Comparison of ENCODE assay signal across 8 mouse cellular contexts in genomic region chr9:120110211-120111018, GRCm38 (mm10). TPM values are rescaled to one million over a fixed set of nuclear protein-coding genes. Genes with fewer than 3 reads are reported as not detected.
A peak's percentile ranks its signal among the peaks of the same experiment; 100 is the strongest.
DNase-seq lines count a peak whose midpoint lies in the region; ATAC-seq and TF ChIP-seq lines count a peak whose summit lies in the region.

Slc25a38 (plus strand) TSS chr9:120110374.

- peak; percentile 89 for ATAC-seq in activated CD4-positive, CD25-positive, alpha-beta regulatory T cell, adult 4 months
- ATAC-seq in megakaryocyte progenitor cell, adult 5-6 weeks (replicated peaks; ENCODE audit: poor library complexity), result peak; percentile 82

- no peaks in the 10 kb centered on the region for H3K4me1 ChIP-seq in cortical plate, adult 2 months (ENCODE audit: control insufficient read depth, insufficient read depth, low read length)

- TF ChIP-seq CTCF in cortical plate, adult 2 months (IDR thresholded peaks at IDR 0.05; ENCODE audit: extremely low read depth, insufficient read depth, low read length), result peak; percentile 75

- peak; percentile 81; the same call in 1 of the 2 replicates for TF ChIP-seq POLR2A in cortical plate, adult 2 months (IDR thresholded peaks at IDR 0.05; ENCODE audit: extremely low read depth, insufficient read depth, low read length)

- peak; percentile 96 for DNase-seq in gastrocnemius, postnatal 10 days
- peak; percentile 97 for DNase-seq in induced T-regulatory cell, adult 2 months (ENCODE audit: low read depth)
- peak; percentile 85 to 96 for DNase-seq in left cerebral cortex, adult 9 months (ENCODE audit: low spot score in 2 of 2)
- peak; percentile 97 for DNase-seq in right cerebral cortex, postnatal 14 days
- DNase-seq in urinary bladder, postnatal 36 days (ENCODE audit: low spot score in 2 of 2), result peak; percentile 89 to 95

- H3K27ac ChIP-seq in cortical plate, adult 2 months (ENCODE audit: insufficient read depth, low read length), result peak within 1 kb of the TSS; percentile 97

- peak within 1 kb of the TSS; percentile 86 for H3K4me3 ChIP-seq in cortical plate, adult 2 months (ENCODE audit: insufficient read depth, low read length)

RNA-seq across cellular contexts. Expression of gene Slc25a38, which starts in this region (rescaled TPM):
- 10 to 100 TPM; 17.7 to 19.2 TPM for polyA plus RNA-seq in activated CD4-positive, CD25-positive, alpha-beta regulatory T cell, adult 4 months (2017; shearing (Covaris generic))
- 22.8 and 23.3 TPM in 2 replicates for polyA plus RNA-seq in cortical plate, adult 2 months (2012; rRNA removed)
- total RNA-seq in gastrocnemius, postnatal 10 days (2021), result 1 to 10 TPM; 8.9 to 9.8 TPM
- 15.8 and 17.1 TPM in 2 replicates for total RNA-seq in megakaryocyte progenitor cell, adult 5-6 weeks (2015)
- 16.9 and 19.7 TPM in 2 replicates for total RNA-seq in megakaryocyte progenitor cell, adult 5-6 weeks (2017)

Comparison
In these comparisons a context has a peak if more than half of its experiments do, and no peak if none do; other contexts are left out.
1. Peak in every context shown above with its lines: DNase-seq, ATAC-seq, H3K4me3 ChIP-seq and H3K27ac ChIP-seq.